Mouse (Mus musculus) liver, embryonic 14.5 days (tissue): ENCODE results near the gene Rapgef4. TPM values are rescaled to one million over a fixed set of nuclear protein-coding genes. Genes with fewer than 3 reads are reported as not detected.

Source experiments
- ATAC-seq: fragments of 200-750 bp; cut with Nextera tagmentation; 2 replicates; pipeline ENCODE4 v1.8.0; 2017; ENCODE audit warnings: moderate number of reproducible peaks, mild to moderate bottlenecking, moderate library complexity; ENCODE audit not compliant: insufficient read depth
- DNase-seq, 3 experiments: peaks; one replicate each; pipeline ENCODE4 v3.0.0-alpha.2; 2012 to 2013; ENCODE audit warnings: low read depth in 3 of 3, low spot score in 3 of 3
- H3K27ac ChIP-seq: fragments of 300-500 bp; sonication (generic); 2 replicates; pipeline ENCODE4 v1.5.1; 2014; ENCODE audit warnings: moderate library complexity, mild to moderate bottlenecking, control low read depth, inconsistent platforms
- H3K27me3 ChIP-seq: fragments of 300-500 bp; sonication (generic); 2 replicates; pipeline ENCODE4 v1.6.1; 2014; ENCODE audit warnings: mild to moderate bottlenecking, low read length, moderate library complexity; ENCODE audit not compliant: control insufficient read depth, insufficient read depth
- H3K36me3 ChIP-seq: fragments of 300-500 bp; sonication (generic); replicated peaks from 2 replicates; pipeline ENCODE4 v1.6.1; 2014; ENCODE audit warnings: low read depth; ENCODE audit not compliant: control insufficient read depth, insufficient read depth
- H3K4me1 ChIP-seq, 2 experiments: fragments of 200-500 bp in 1 of 2; fragments of 300-500 bp in 1 of 2; sonication (generic) in 1 of 2; replicated peaks; 2 replicates each; pipeline ENCODE4 v1.6.1; 2012 to 2014; ENCODE audit warnings: antibody characterized with exemption in 1 of 2, inconsistent platforms in 1 of 2, low read length in 1 of 2; ENCODE audit not compliant: control insufficient read depth in 2 of 2, insufficient read depth in 2 of 2
- H3K4me2 ChIP-seq: fragments of 300-500 bp; sonication (generic); 2 replicates; pipeline ENCODE4 v1.6.1; 2014; ENCODE audit warnings: low read depth, mild to moderate bottlenecking, control low read depth, moderate library complexity
- H3K4me3 ChIP-seq, 2 experiments: fragments of 200-500 bp in 1 of 2; fragments of 300-500 bp in 1 of 2; sonication (generic) in 1 of 2; 2 replicates each; pipeline ENCODE4 v1.5.1; 2012 to 2014; ENCODE audit warnings: low read depth in 2 of 2, low read length in 2 of 2, mild to moderate bottlenecking in 2 of 2, control low read depth in 1 of 2, inconsistent platforms in 1 of 2, moderate library complexity in 1 of 2; ENCODE audit not compliant: insufficient read depth in 1 of 2
- H3K9ac ChIP-seq: fragments of 300-500 bp; sonication (generic); replicated peaks from 2 replicates; pipeline ENCODE4 v1.6.1; 2014; ENCODE audit warnings: mild to moderate bottlenecking, control low read depth, moderate library complexity
- H3K9me3 ChIP-seq: fragments of 300-500 bp; sonication (generic); 2 replicates; pipeline ENCODE4 v1.6.1; 2016; ENCODE audit warnings: low read length, mixed read lengths; ENCODE audit not compliant: control insufficient read depth
- CTCF ChIP-seq: IDR thresholded peaks from 2 replicates; pipeline ENCODE4 v1.5.1; 2016; ENCODE audit warnings: antibody characterized with exemption, low read depth, control low read depth
- EP300 ChIP-seq: IDR thresholded peaks from 2 replicates; pipeline ENCODE4 v1.6.1; 2016; ENCODE audit warnings: antibody characterized with exemption, low read depth
- WGBS: fragments of 180-500 bp; shearing (Covaris S2); extraction: QIAGEN DNeasy Blood & Tissue Kit; methylation state at CpG from one replicate; pipeline ENCODE4 v1.1.7; 2014; ENCODE audit not compliant: insufficient replicate concordance; 5-methylcytosine and 5-hydroxymethylcytosine counted together
- polyA plus RNA-seq, 2 experiments: library from polyadenylated mRNA; depleted of rRNA in 1 of 2; stranded (reverse) in 1 of 2; unstranded in 1 of 2; fragments of >200 nt; fragmentation: Nextera tagmentation in 1 of 2; extraction: Ambion mirVana in 1 of 2; gene quantifications; 2 replicates each; pipeline versions ENCODE4 v1.2.1 to v1.2.3; 2012 to 2014

Gene Rapgef4
- polyA plus RNA-seq, 2 experiments: 2.2 to 4.2 TPM

GRCm38 (mm10) chr2:72262814-72263480 lies 281.9 kb downstream of the Rapgef4 start:
- Histone ChIP-seq H3K27me3 (no peaks in the 10 kb centered on the region), H3K36me3 (no peaks in the 10 kb centered on the region), H3K27ac (no peak overlapping the region), H3K9me3 (no peaks in the 10 kb centered on the region), H3K9ac (no peak overlapping the region), H3K4me2 (no peak overlapping the region), H3K4me1 (peaks cover 0 to 2% of the 10 kb centered on the region in 2 experiments; a peak in 1 of 4 replicates), H3K4me3 (no peak overlapping the region)
- no peak for TF ChIP-seq EP300
- no peak for TF ChIP-seq CTCF
- DNase-seq: no peak
- 66% methylated on average over 6 of the region's 6 CpGs for WGBS
- no peak for ATAC-seq

GRCm38 (mm10) chr2:72267390-72267789 lies 286.4 kb downstream of the Rapgef4 start:
- Histone ChIP-seq H3K9me3 (no peaks in the 10 kb centered on the region), H3K9ac (no peak overlapping the region), H3K36me3 (no peaks in the 10 kb centered on the region), H3K27ac (no peak overlapping the region), H3K4me2 (no peak overlapping the region), H3K4me1 (no peaks in the 10 kb centered on the region), H3K4me3 (no peak overlapping the region), H3K27me3 (no peaks in the 10 kb centered on the region)
- ATAC-seq: no peak
- 62% methylated on average over 6 of the region's 6 CpGs for WGBS
- no peak for DNase-seq
- no peak for TF ChIP-seq CTCF
- no peak for TF ChIP-seq EP300

GRCm38 (mm10) chr2:72269651-72270341 lies 288.8 kb downstream of the Rapgef4 start:
- no peak for DNase-seq
- WGBS: 59% methylated on average over 4 of the region's 4 CpGs

GRCm38 (mm10) chr2:72278247-72278873 lies 297.3 kb downstream of the Rapgef4 start:
- Histone ChIP-seq H3K27me3 (no peaks in the 10 kb centered on the region), H3K9ac (no peak overlapping the region), H3K36me3 (no peaks in the 10 kb centered on the region), H3K9me3 (no peaks in the 10 kb centered on the region), H3K4me1 (no peaks in the 10 kb centered on the region), H3K4me2 (no peak overlapping the region), H3K27ac (no peak overlapping the region), H3K4me3 (no peak overlapping the region)
- no peak for DNase-seq
- 48% methylated on average over 4 of the region's 4 CpGs for WGBS
- no peak for ATAC-seq
- no peak for TF ChIP-seq EP300
- TF ChIP-seq CTCF: no peak

More at GRCm38 (mm10) chr2:72269651-72270341, 288.8 kb downstream of the Rapgef4 start:
- Histone ChIP-seq H3K27me3 (no peaks in the 10 kb centered on the region), H3K36me3 (no peaks in the 10 kb centered on the region), H3K27ac (no peak overlapping the region), H3K4me3 (no peak overlapping the region), H3K9me3 (no peaks in the 10 kb centered on the region), H3K9ac (no peak overlapping the region), H3K4me1 (no peaks in the 10 kb centered on the region), H3K4me2 (no peak overlapping the region)
- no peak for ATAC-seq
- TF ChIP-seq CTCF (no peak), EP300 (no peak)

GRCm38 (mm10) chr2:72280524-72280923 lies 299.5 kb downstream of the Rapgef4 start:
- H3K4me2 ChIP-seq: no peak overlapping the region
- no peak overlapping the region for H3K27ac ChIP-seq
- TF ChIP-seq EP300 (no peak), CTCF (no peak)
- no peaks in the 10 kb centered on the region for H3K9me3 ChIP-seq
- H3K4me3 ChIP-seq: no peak overlapping the region
- 75% methylated on average over 5 of the region's 5 CpGs for WGBS
- 0 out of 4 replicates have a peak, but pooled peaks cover 0 to 5% of the 10 kb centered on the region in 2 experiments for H3K4me1 ChIP-seq
- H3K36me3 ChIP-seq: no peaks in the 10 kb centered on the region
- H3K27me3 ChIP-seq: no peaks in the 10 kb centered on the region
- H3K9ac ChIP-seq: no peak overlapping the region
- DNase-seq (no peak), ATAC-seq (no peak)
